Mouse (Mus musculus): Measurements from ENCODE around the gene Calhm5. TPM values are rescaled to one million over a fixed set of nuclear protein-coding genes. Genes with fewer than 3 reads are reported as not detected.

Gene Calhm5
- 7.3 and 7.7 TPM in 2 replicates for polyA plus RNA-seq (2012; rRNA removed)

DNA sequence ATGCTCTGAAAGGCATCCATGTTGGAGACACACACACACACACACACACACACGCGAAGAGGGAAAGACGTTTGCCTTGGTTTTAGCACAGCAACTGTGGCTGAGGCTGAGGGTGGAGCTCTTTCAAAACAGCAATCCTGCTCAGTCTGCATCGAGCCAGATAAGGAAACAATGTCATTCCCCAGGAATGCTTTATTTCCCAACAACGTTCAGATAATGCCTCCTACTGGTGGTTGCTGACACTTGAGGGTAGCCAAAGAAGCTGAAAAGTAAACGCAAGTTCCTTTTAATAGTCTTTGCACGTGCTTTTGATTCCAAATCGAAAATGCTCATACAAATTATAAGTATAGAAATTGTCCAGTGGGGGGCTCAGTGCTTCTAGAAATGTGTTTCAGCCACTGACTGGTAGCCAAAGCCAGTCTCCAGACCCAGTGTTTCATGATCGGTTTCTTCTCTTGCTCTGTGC lies at the start of gene Calhm5:
Calhm5 (minus strand) TSS at position 102 of the 466 bp plus-strand sequence.
- DNase-seq (ENCODE audit: low spot score): peak; percentile 18

DNA sequence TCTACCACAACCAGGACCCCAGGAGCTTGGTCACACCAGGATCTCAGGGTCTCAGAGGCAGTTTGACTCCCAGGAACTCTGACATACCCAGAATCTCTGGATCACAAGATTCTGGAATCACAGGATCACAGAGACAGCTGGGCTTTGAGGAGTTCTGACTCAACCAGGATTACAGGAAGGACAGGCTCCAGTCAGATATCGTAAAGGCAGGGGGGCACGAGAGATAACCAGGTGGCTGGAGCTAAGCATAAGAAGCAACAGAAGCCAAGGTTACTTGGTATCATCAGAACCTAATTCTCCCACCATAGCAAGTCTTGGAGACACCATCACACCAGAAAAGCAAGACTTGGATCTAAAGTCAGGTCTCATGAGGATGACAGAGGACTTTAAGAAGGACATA lies 45.4 kb upstream of the Calhm5 start:
- no peak for DNase-seq (ENCODE audit: low spot score)

DNA sequence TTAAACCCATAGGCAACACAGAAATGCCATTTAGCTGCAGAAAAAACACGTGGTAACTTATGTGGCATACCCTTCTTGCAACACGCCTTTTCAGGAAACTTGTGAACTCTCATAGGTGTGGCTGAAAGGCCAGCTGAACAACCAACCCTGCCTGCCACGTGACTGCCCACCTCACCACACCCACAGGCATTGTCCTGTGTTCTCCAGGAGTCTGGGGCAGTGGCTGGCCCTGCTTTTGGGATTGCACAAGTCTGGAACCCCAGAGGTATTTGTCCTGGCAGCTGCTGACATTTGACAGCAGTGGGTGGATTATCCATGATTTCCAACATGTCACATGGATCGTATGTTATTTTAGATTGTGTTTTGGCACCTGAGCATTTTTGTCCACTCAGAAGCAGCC lies 43.4 kb upstream of the Calhm5 start:
- DNase-seq (ENCODE audit: low spot score): no peak

DNA sequence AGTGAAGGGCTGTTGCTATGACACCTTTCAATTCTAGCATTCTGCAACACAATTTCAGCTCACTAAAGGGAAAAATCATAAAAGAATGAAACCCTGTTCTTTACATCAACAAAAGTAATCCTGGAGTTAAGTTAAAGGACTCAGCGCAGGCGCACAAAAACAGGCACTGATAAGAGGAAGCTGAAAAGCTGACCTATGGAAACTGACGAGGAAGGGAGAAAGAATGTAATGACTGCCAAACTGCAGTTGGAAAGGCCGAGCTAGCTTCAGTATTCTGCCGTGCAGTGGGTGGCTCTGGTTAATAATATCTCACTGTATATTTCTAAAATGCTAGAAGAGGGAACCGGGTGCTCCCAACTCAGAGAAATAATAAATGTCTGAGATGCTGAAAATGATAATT lies 41.7 kb upstream of the Calhm5 start:
- no peak for DNase-seq (ENCODE audit: low spot score)

DNA sequence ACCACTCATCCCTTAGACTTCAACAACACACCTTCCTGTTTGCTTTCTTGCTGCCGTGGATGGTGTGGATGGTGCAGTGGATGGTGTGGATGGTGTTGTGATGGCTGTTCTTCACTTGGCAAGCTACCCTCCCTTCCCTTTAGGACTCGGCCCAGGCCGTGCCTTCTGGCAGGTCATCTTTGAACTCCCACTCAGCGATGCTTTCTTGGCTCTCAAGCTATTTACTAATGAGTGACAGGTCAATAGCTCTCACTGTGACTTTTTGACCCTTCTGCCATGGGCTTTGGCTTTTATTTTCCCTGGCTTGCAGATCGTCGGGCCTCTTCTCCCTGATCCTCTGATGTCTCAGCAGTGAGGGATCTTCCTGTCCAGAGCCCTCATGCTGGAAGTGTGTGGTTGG lies 40.1 kb upstream of the Calhm5 start:
- DNase-seq (ENCODE audit: low spot score): no peak

DNA sequence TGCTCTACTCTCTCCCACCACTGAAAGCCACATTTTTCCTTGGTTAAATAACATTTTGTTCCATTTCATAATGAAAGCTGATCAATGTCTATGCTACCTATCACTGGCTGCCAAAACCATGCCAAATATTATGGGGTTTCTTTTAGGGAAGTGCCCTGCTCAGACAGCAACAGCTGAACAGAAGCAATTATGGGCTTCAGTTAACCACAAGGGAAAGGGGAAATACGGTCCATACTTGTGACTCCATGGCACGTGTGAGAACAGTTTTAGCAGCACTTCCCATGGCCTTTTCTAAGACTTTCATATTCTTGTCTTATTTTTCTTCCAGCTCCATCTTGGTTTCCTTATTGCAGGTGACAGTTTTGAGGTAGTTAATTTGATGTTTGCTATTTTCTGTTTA lies 35.0 kb upstream of the Calhm5 start:
- no peak for DNase-seq (ENCODE audit: low spot score)

DNA sequence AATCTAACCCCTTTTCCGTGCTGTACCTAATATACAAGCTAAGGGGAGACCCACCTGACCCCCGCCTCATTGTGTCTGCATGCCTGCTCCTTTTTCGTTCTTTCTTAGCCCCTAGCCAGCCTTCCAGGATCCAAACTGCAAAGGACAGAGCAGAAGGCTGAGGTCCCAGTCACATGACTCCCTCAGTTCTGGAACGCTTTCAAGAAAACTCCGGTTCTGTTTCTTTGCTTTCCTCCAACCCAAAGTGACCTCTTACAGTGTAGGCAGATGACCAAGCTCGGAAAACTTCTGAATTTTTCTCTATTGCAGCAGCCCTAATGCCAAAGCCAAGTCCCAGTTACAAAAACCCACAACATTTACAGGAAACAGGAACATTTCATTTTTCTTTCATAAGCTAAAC lies 32.1 kb upstream of the Calhm5 start:
- no peak for DNase-seq (ENCODE audit: low spot score)

DNA sequence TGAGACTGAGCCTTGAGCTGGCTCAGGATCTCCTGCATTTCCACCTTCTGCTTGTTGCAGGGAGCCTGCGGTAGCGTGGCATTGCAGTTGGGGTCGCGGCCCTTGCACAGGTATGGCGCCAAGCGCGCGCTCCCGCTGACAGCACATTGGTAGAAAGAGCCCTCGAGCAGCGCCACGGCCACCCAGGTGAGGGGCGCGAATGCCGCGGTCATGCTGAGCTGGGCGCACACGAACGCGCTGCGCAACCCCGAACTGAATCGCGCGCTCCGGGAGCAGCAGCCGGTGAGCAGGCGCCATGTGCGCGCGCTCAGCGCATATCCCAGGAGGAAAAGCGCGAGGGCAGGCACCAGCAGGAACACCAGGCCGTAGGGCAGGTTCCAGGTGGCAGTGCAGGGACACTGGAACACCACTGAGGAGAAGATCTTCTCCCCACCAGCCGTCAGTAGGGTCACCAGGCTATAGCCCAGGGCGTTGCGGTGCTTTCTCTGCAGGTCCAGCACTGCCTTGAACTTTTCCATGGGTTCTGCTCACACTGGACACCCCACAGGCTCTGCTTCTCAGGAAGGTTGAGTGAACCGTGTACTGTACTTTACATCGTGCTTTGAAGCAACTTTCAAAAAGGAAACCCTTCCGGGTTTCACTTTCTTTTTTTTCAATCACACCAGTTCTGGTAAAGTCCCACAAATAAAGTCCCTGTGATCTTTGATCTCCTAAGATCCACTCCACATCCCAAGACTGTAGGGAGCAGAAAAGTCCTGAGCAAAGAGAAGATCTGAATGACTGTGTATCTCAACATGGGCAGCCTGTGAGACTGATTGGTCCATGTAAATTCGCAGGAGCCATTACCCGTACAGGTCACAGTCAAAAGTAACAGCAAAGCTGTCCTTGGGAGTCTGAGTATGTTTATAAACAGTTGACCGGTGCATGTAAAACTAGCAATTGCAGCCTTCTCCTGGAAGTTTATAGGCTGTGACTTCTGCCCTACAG lies 31.4 kb upstream of the Calhm5 start, which contains the start of gene Calhm6:
Calhm6 (minus strand) TSS at position 593 of the 987 bp plus-strand sequence.
- no peak for DNase-seq (ENCODE audit: low spot score)

DNA sequence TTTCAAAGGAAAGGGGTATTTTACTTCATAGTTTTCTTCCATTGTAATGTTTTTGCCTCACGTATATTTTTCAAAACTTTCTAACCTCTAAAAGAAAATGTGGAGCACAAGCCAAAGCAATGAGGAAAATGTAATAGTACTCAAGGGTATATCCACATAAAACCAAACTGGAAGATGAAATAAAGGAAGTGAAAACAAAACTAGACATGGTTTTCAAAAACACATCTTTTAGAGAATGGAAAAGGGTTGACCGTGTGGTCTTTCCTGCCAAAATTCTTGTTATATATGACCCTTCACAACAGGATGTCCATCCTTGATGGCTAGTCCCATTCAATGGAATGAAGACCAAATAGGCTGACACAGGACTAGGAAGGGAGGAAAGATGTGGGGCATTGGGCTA lies 22.1 kb upstream of the Calhm5 start:
- no peak for DNase-seq (ENCODE audit: low spot score)

DNA sequence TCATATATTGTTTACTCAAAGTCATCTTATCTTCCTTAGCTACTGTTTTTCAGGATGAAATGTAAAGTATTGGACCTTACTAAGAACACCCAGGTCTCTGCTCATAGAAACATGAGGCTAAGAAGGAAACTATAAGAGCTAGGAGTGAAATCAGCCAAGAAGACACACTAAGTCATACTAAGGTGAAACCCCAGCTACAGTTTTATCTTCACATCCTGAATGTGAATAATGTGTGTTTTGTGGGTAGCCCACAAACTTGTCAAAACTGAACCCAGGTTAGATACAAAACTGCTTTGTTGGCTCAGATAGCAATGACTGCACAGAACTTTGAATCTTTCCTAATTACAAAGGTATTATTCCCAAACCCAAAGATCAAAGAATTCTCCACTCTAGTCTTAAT lies 21.5 kb upstream of the Calhm5 start:
- no peak for DNase-seq (ENCODE audit: low spot score)

DNA sequence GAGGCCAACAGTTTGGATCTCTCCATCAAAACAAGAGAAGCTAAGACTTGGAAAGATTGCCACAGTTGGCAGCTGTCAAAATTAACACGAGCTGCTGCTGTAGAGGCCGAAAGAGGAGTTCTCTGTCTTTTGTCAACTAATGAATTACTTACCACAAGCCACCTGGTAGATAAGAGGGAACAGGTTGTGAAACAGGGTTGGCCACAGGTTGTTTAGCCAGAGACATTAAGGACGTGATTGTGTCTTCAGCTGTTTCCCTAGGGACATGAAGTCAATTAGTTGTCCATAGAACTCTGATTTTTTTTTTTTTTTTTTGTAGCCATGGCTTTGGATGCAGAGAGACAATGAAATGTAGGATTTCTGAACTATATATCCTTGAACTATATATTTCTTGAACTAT lies 20.8 kb upstream of the Calhm5 start:
- DNase-seq (ENCODE audit: low spot score): no peak

DNA sequence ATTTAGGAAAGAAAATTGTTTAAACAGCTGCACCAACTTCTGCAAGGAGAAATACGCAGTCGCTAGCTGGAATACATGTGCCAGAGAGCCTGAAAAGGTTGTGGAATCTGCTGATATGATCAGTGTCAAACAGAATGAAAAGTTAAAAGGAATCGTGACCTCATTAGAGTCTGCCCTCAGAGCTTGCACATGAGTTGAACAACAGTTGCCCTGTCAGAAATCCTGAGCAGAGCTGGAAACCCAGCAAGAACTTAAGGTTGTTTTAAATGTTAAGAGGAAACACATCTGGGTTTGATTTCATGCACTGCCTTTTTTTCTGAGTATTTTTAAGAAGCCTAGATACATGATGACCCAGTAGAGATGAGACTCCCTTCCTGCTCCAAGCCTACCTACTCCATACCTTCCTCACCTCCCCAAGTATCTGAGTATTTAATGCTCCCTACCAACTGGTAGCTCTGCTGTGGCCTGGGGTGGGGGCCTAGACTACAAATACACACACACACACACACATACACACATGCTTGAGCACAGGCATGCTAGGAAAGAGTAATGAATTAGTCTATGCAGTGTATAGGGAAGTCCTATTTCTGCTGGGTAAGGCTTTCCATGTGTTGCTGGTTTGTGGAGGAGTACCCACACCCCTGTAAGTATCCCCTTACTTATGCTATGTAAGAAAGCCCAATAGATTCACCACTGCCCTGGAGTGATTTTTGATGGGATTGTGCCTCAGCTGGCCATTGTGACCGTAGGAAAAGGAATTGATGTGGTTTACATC lies 15.8 kb upstream of the Calhm5 start:
- no peak for DNase-seq (ENCODE audit: low spot score)

DNA sequence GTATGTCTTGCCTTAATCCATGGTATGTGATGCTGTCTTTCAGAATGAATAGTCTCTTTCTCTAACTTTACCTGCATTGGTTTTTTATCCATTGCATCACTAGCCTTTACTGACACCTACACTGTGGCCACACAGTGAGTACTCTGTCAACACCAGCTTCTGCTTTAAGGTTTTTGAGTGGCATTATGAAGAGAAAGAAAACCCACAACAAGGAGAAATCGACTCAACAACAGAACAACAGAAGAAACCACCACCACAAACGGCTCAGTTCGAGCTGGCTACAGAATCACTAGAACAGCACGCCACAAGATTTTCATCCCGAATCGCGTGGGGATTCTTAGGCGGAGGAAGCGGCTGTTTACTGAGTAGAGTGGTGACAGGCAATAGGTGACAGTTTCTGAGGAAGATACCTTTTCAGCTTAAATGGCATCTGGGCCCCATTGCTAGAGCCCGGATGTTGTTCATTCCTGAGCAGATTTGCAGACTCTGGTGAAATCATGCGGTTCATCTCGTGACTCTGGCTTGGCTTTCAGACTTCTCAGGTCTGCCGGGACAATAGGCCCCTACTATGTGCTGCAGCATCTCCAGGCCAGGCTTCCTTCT lies 14.6 kb upstream of the Calhm5 start:
- no peak for DNase-seq (ENCODE audit: low spot score)

DNA sequence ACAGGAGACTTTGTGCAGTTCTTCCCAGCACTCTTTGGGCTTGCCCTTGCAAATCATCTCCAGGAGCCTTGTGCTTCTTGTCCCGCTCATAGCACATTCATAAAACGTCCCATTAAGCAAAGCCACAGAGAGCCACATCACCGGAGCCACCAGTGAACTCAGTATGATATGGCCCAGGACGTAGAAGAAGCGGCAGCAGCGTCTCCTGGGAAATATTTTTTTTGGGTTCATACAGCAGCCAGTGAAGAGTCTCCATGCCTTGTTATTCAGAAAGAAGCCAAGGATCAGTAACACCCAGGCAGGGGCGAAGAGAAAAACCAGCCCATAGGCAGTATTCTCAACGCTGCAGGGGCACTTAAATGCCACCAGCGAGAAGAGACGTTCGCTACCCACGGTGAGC lies 355 bp downstream of the Calhm5 start:
- DNase-seq (ENCODE audit: low spot score): no peak

DNA sequence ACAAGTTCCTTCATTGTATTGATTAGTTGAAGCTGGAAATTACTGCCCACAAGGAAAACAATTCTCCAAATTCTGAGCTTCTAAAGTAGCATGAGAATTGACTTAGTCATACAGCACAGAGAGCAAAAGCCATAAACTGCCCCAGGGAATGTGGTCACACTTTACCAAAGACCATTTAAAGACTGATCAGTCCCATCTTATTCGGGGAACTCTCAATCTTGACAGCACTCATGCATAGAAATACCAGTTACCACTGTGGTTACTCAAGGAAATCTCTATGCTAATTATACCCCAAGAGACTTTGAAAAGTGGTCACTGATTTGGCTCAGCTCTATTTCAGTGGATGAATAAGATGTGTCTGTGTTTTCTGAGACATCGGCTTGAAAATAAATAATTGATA lies 1.2 kb downstream of the Calhm5 start:
- no peak for DNase-seq (ENCODE audit: low spot score)

DNA sequence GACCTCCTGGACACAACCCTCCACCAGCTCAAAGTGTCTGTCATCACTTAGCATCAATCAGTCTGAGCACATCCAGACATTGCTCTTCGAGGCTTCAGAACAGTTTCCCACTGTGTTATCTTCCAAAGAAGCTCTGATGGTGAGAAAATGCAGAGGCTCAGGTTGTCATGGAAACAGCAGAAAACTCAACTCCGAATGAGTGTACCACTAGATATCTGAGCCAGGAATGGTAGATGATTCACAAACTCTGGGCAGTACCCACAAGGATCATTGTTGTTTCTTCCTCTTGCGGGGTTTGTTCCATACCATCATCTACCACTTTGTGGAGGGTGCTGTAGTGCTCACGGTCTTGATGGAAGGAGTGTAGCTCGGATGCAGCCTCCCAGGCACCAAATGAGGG lies 4.4 kb downstream of the Calhm5 start:
- no peak for DNase-seq (ENCODE audit: low spot score)

DNA sequence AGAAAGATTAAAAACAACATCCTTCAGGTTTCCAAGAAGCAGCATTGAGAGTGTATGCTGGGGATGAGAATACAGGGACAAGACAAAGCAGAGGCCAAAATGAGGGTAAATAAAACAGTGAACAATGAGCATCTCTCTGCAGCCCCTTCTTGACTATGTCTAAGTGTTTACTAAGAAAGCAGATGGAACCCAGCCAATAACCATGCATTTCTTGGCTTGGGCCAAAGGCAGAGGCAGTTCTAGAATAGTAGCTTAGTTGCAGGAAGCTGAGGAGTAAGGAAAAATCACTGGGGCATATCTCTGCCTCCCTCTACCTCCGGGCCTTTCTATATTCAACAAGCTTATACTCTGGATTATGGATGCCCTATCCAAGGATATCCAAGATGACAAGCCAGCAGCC lies 5.8 kb downstream of the Calhm5 start:
- DNase-seq (ENCODE audit: low spot score): no peak

DNA sequence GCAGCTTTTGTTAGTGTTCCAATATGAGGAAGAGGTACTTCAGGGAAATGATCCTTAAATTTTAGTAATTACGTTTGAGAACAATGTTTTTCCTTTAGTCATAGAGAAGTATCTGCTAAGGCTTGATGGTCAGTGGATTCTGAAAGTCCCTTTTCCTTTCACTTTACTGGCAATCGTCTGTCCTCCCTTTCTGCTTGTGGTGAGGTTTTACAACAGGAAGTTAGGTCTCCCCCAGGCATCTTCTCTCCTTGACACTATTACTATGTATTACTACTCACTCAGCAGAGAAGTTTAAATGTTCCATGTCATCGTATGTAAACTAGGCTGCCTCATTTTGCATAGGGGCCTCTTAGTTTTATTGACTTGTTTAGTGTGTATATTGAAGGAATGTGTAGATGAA lies 6.8 kb downstream of the Calhm5 start:
- DNase-seq (ENCODE audit: low spot score): no peak

DNA sequence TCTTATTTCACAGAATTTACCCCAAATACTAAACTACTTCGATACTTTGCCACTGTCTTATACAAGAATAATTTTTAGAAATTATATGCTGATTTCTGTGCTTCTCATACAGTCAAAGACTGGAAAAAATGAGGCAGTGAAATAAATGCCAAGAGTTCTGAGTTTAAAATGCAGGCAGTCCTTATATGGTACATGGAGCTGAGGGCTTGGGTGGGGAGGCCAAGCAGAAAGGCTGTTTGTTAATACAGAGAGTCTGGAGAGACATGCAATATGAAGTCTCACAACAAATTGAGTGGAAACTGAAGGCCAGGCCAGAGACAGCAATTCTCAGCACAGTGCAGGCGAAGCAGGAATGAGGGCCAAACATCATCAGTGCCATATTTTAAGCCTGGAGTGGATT lies 7.8 kb downstream of the Calhm5 start:
- DNase-seq (ENCODE audit: low spot score): no peak

DNA sequence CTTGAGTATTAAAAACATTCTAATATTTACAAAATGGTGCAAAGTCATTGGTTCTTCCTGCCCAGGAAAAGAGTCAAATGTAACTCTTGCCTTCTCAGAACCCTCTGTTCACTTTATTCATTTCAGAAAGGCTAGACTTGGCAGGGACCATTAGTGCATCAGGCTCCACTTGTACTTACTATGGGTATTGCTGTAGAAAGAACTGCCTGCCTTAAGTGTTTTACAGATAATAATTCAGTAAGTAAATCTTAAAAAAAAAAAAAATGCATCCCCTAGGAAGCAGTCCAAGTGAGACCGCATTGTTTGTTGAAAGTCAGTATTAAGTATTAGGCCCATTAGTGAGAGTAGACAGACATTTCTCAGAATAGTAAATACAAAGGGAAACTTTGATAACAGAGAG lies 9.8 kb downstream of the Calhm5 start:
- no peak for DNase-seq (ENCODE audit: low spot score)

DNA sequence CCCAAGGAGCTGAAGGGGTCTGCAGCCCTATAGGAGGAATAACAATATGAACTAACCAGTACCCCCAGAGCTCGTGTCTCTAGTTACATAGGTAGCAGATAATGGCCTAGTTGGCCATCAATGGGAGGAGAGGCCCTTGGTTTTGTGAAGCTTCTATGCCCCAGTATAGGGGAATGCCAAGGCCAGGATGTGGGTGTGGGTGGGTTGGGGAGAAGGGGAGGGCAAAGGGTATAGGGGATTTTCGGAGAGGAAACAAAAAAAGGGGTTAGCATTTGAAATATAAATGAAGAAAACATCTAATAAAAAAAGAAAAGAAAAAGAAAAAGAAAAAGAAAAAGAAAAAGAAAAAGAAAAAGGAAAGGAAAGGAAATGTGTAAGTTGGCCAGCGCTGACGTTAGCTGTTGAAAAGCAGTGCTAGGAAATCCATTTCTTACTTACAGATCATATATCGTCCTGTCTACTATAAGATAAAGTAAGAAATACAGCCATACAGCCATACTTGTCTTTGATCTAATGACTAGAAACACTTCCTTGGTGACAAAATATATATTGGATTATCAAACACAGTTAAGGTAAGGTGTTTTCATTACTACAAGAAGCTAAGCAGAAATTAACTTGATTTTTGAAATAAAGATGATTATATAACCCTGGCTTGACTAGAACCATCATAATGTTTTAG lies 21.7 kb downstream of the Calhm5 start:
- DNase-seq (ENCODE audit: low spot score): no peak

DNA sequence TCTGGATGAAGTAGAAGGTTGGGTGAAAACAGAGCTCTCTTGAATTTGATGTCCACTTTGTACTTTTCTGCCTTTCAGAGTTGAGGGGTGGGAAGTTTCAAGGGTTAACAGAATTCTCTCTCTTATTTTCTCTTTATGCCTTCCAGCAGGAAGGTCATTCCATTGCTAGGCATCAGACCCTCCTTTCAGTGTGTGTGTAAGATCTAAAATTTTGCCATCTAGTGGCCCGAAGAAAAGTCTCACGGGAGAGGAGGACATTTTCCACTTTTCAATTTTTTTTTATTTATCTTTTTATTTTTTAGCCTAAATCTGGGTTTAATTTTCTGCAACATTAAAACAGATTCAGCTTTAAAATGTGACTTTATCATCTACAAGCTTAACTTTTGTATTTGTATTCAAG lies 24.7 kb downstream of the Calhm5 start:
- no peak for DNase-seq (ENCODE audit: low spot score)

Data from urinary bladder, adult 2 months (tissue).